In genomic region chr2:52537155-52537554, GRCm38 (mm10) we compare ENCODE assay signal across 27 mouse cellular contexts.
DNase-seq lines count a peak whose midpoint lies in the region; ATAC-seq and TF ChIP-seq lines count a peak whose summit lies in the region.
"Had no signal": no experiment of that assay in that cellular context is flagged by ENCODE, and none has a peak within 500 bp of the region (broad histone marks: within the 10 kb centered on the region; RNA-seq: fewer than 3 reads in every experiment).

No protein-coding gene starts in this region.

- no peaks in the 10 kb centered on the region for H3K9me3 ChIP-seq in heart, embryonic 10.5 days
- H3K9me3 ChIP-seq: embryonic facial prominence, embryonic 10.5 days; embryonic facial prominence, embryonic 13.5 days; forebrain, embryonic 12.5 days; forebrain, embryonic 15.5 days; G1E; hindbrain, embryonic 10.5 days; hindbrain, embryonic 13.5 days; intestine, embryonic 15.5 days had no signal

- intact Hi-C loops in gastrocnemius, postnatal 14 days (cut with DNase I; ENCODE audit: low total_unique reads): loop anchor here (10.0 kb wide), 1 partner anchor 48 kb away; no protein-coding TSS in a partner anchor
- intact Hi-C loops in gastrocnemius, postnatal 36 days (cut with DNase I): no loop called here

- H3K36me3 ChIP-seq in heart, embryonic 10.5 days: no peaks in the 10 kb centered on the region
- H3K36me3 ChIP-seq: embryonic facial prominence, embryonic 10.5 days; embryonic facial prominence, embryonic 13.5 days; forebrain, embryonic 12.5 days; forebrain, embryonic 15.5 days; G1E; hindbrain, embryonic 10.5 days; hindbrain, embryonic 13.5 days; intestine, embryonic 15.5 days had no signal

- H3K4me1 ChIP-seq in cerebellum, adult 2 months (ENCODE audit: control insufficient read depth, insufficient read depth, low read length): peaks cover 30% of the 10 kb centered on the region
- H3K4me1 ChIP-seq in heart, embryonic 10.5 days: no peaks in the 10 kb centered on the region
- H3K4me1 ChIP-seq: embryonic facial prominence, embryonic 10.5 days; forebrain, embryonic 12.5 days; forebrain, embryonic 15.5 days; hindbrain, embryonic 10.5 days; hindbrain, embryonic 13.5 days; intestine, embryonic 15.5 days had no signal

- no peak for ATAC-seq in megakaryocyte-erythroid progenitor cell, adult 5-6 weeks (replicated peaks; ENCODE audit: low FRiP score, low TSS enrichment, poor library complexity, severe bottlenecking)
- ATAC-seq: forebrain, embryonic 15.5 days; hindbrain, embryonic 16.5 days; intestine, embryonic 15.5 days; Patski had no signal

- no peak for TF ChIP-seq POLR2A in cerebellum, adult 2 months (IDR thresholded peaks at IDR 0.05; ENCODE audit: borderline replicate concordance, insufficient read depth, low read length)

- WGBS in cerebellum, adult 2 months: 36% methylated on average over 9 of the region's 9 CpGs
- WGBS in heart, embryonic 10.5 days: 89% methylated on average over 9 of the region's 9 CpGs

- no peak overlapping the region for H3K4me3 ChIP-seq in cerebellum, adult 2 months (replicated peaks; ENCODE audit: insufficient read depth, low read depth, low read length)
- H3K4me3 ChIP-seq in heart, embryonic 10.5 days: no peak overlapping the region
- H3K4me3 ChIP-seq: embryonic facial prominence, embryonic 10.5 days; embryonic facial prominence, embryonic 13.5 days; erythroblast, embryonic 14.5 days; forebrain, embryonic 12.5 days; forebrain, embryonic 15.5 days; hindbrain, embryonic 10.5 days; hindbrain, embryonic 13.5 days; intestine, embryonic 15.5 days had no signal

- no peak for DNase-seq in cerebellum, adult 2 months
- no peak for DNase-seq in cerebellum, adult 11 months
- peak; percentile 10 for DNase-seq in gastrocnemius, postnatal 14 days
- DNase-seq in gastrocnemius, postnatal 36 days: no peak
- DNase-seq in heart, embryonic 10.5 days (ENCODE audit: low spot score): peak; percentile 24
- DNase-seq in heart, adult 8-10 months (ENCODE audit: low spot score): no peak
- DNase-seq: adrenal gland, postnatal 14 days; B cell, adult 2 months; cerebellum, adult 8-10 months; embryo, embryonic 11 days; heart, adult 18-20 months; heart, postnatal 36 days; kidney, adult 18-20 months; kidney, adult 9 months had no signal

- H3K27me3 ChIP-seq in cerebellum, adult 2 months (ENCODE audit: control insufficient read depth, insufficient read depth, low read length): no peaks in the 10 kb centered on the region
- H3K27me3 ChIP-seq in heart, embryonic 10.5 days (ENCODE audit: insufficient read depth, poor library complexity, severe bottlenecking): no peaks in the 10 kb centered on the region
- H3K27me3 ChIP-seq: CH12.LX; embryonic facial prominence, embryonic 13.5 days; forebrain, embryonic 12.5 days; forebrain, embryonic 15.5 days; hindbrain, embryonic 13.5 days; intestine, embryonic 15.5 days; Patski had no signal

- peak overlapping the region; percentile 88 for H3K27ac ChIP-seq in cerebellum, adult 2 months (ENCODE audit: insufficient read depth, low read length)
- H3K27ac ChIP-seq in heart, embryonic 10.5 days: no peak overlapping the region
- H3K27ac ChIP-seq: embryonic facial prominence, embryonic 10.5 days; embryonic facial prominence, embryonic 13.5 days; forebrain, embryonic 12.5 days; forebrain, embryonic 15.5 days; hindbrain, embryonic 10.5 days; hindbrain, embryonic 13.5 days; intestine, embryonic 15.5 days had no signal

- TF ChIP-seq CTCF in cerebellum, adult 2 months (IDR thresholded peaks at IDR 0.05; ENCODE audit: borderline replicate concordance, insufficient read depth, low read depth, low read length): no peak

Comparison
In these comparisons a context has a peak if more than half of its experiments do, and no peak if none do; other contexts are left out.
1. DNase-seq: peak in gastrocnemius, postnatal 14 days (single experiment) and heart, embryonic 10.5 days (single experiment); none in cerebellum, adult 2 months (0 of 2), cerebellum, adult 11 months (single experiment), gastrocnemius, postnatal 36 days (0 of 2) and heart, adult 8-10 months (single experiment).